Mouse (Mus musculus) thymus, adult 2 months (tissue): ENCODE data around the gene Taok3.

Source experiments
- CTCF ChIP-seq: fragments of 200-500 bp; IDR thresholded peaks from 2 replicates; pipeline ENCODE4 v1.5.1; 2012; ENCODE audit warnings: mild to moderate bottlenecking, control low read depth, low read length, moderate library complexity, borderline replicate concordance; ENCODE audit not compliant: control insufficient read depth, poor library complexity, insufficient read depth; ENCODE audit errors: extremely low read depth
- POLR2A ChIP-seq: fragments of 200-500 bp; IDR thresholded peaks from 2 replicates; pipeline ENCODE4 v1.6.1; 2012; ENCODE audit warnings: mild to moderate bottlenecking, low read length, control low read depth, moderate library complexity; ENCODE audit not compliant: control insufficient read depth, poor library complexity, insufficient read depth; ENCODE audit errors: extremely low read depth

GRCm38 (mm10) chr5:117133446-117134065 lies 13.6 kb downstream of the Taok3 start:
- TF ChIP-seq POLR2A, result peak; percentile 70
- no peak for TF ChIP-seq CTCF
